Mouse (Mus musculus) CH12.LX (cell line): Measurements from ENCODE around the gene Gpr89. TPM values are rescaled to one million over a fixed set of nuclear protein-coding genes. Genes with fewer than 3 reads are reported as not detected.

Experiments used
- DNase-seq: peaks from one replicate; pipeline ENCODE4 v3.0.0-alpha.2; 2013; ENCODE audit errors: extremely low read depth
- H3K27ac ChIP-seq: 2 replicates; pipeline ENCODE4 v1.5.1; 2012; ENCODE audit warnings: low read depth, mild to moderate bottlenecking, control low read depth, moderate library complexity; ENCODE audit not compliant: insufficient read depth
- H3K27me3 ChIP-seq: replicated peaks from 2 replicates; pipeline ENCODE3; 2012; ENCODE audit warnings: inconsistent platforms
- H3K36me3 ChIP-seq, 2 experiments: replicated peaks in 1 of 2; 2 replicates each; pipeline versions ENCODE3 to v1.6.1; 2012; ENCODE audit warnings: inconsistent platforms in 1 of 2, low read length in 1 of 2, mild to moderate bottlenecking in 1 of 2, mixed read lengths in 1 of 2, moderate library complexity in 1 of 2; ENCODE audit not compliant: control insufficient read depth in 1 of 2, insufficient read depth in 1 of 2
- H3K4me1 ChIP-seq, 2 experiments: 2 replicates each; pipeline ENCODE4 v1.6.1; 2012; ENCODE audit warnings: inconsistent platforms in 1 of 2, moderate library complexity in 1 of 2; ENCODE audit not compliant: insufficient read depth in 2 of 2, control insufficient read depth in 1 of 2
- H3K4me2 ChIP-seq: 2 replicates; pipeline ENCODE4 v1.6.1; 2012; ENCODE audit warnings: low read depth, mild to moderate bottlenecking, control low read depth; ENCODE audit not compliant: poor library complexity, insufficient read depth, severe bottlenecking
- H3K4me3 ChIP-seq, 3 experiments: fragments of 150-350 bp in 1 of 3; sonication (generic) in 1 of 3; replicated peaks in 1 of 3; 2 replicates each; pipeline versions ENCODE3 to v1.5.1; 2011 to 2012; ENCODE audit warnings: low read depth in 2 of 3, low read length in 2 of 3, mild to moderate bottlenecking in 2 of 3, moderate library complexity in 2 of 3, control low read depth in 1 of 3, improper control_type of control experiment in 1 of 3, inconsistent platforms in 1 of 3, mixed read lengths in 1 of 3; ENCODE audit not compliant: poor library complexity in 1 of 3
- H3K79me2 ChIP-seq: replicated peaks from 2 replicates; pipeline ENCODE4 v1.6.1; 2012; ENCODE audit warnings: mild to moderate bottlenecking, moderate library complexity; ENCODE audit not compliant: control insufficient read depth, poor library complexity, insufficient read depth, severe bottlenecking; ENCODE audit errors: extremely low read depth
- H3K9ac ChIP-seq: 2 replicates; pipeline ENCODE4 v1.6.1; 2012; ENCODE audit warnings: low read depth, mild to moderate bottlenecking, control low read depth, moderate library complexity; ENCODE audit not compliant: insufficient read depth
- H3K9me3 ChIP-seq: replicated peaks from 2 replicates; pipeline ENCODE3; 2012; ENCODE audit warnings: low read length, inconsistent platforms, mixed read lengths
- CHD1 ChIP-seq: IDR thresholded peaks from 2 replicates; pipeline ENCODE4 v1.6.1; 2012; ENCODE audit warnings: low read depth, low read length, improper control_type of control experiment, inconsistent platforms
- CHD2 ChIP-seq: IDR thresholded peaks from 2 replicates; pipeline ENCODE4 v1.6.1; 2011; ENCODE audit warnings: low read length, improper control_type of control experiment
- CTCF ChIP-seq, 2 experiments: IDR thresholded peaks in 1 of 2; conservative IDR thresholded peaks in 1 of 2; 2 replicates each; pipeline ENCODE4 v1.5.1; 2011 to 2012; ENCODE audit warnings: low read depth in 2 of 2, low read length in 2 of 2, improper control_type of control experiment in 1 of 2, inconsistent platforms in 1 of 2, mild to moderate bottlenecking in 1 of 2, moderate library complexity in 1 of 2
- ELF1 ChIP-seq: IDR thresholded peaks from 2 replicates; pipeline ENCODE4 v1.6.1; 2014; ENCODE audit warnings: low read depth, mild to moderate bottlenecking, inconsistent platforms, low read length, improper control_type of control experiment
- GABPA ChIP-seq: IDR thresholded peaks from 2 replicates; pipeline ENCODE4 v1.6.1; 2012; ENCODE audit warnings: low read depth, low read length, improper control_type of control experiment, inconsistent platforms; ENCODE audit not compliant: insufficient replicate concordance
- HCFC1 ChIP-seq: IDR thresholded peaks from 2 replicates; pipeline ENCODE4 v1.6.1; 2012; ENCODE audit warnings: low read depth, mild to moderate bottlenecking, inconsistent platforms, low read length, improper control_type of control experiment
- KAT2A ChIP-seq: IDR thresholded peaks from 2 replicates; pipeline ENCODE4 v1.6.1; 2012; ENCODE audit warnings: low read length, improper control_type of control experiment, inconsistent platforms; ENCODE audit not compliant: insufficient replicate concordance
- MAFK ChIP-seq: IDR thresholded peaks from 2 replicates; pipeline ENCODE4 v1.6.1; 2011; ENCODE audit warnings: low read length, improper control_type of control experiment; ENCODE audit not compliant: insufficient replicate concordance
- MAX ChIP-seq: IDR thresholded peaks from 2 replicates; pipeline ENCODE4 v1.6.1; 2011; ENCODE audit warnings: low read length, improper control_type of control experiment
- MAZ ChIP-seq: IDR thresholded peaks from 2 replicates; pipeline ENCODE4 v1.6.1; 2012; ENCODE audit warnings: low read depth, mild to moderate bottlenecking, inconsistent platforms, low read length, improper control_type of control experiment, moderate library complexity
- NRF1 ChIP-seq: IDR thresholded peaks from 2 replicates; pipeline ENCODE4 v1.6.1; 2014; ENCODE audit warnings: low read depth, mild to moderate bottlenecking, inconsistent platforms, low read length, improper control_type of control experiment, moderate library complexity
- PAX5 ChIP-seq: IDR thresholded peaks from 2 replicates; pipeline ENCODE4 v1.6.1; 2012; ENCODE audit warnings: low read length, inconsistent platforms, mixed read lengths
- POLR2A ChIP-seq: IDR thresholded peaks from 2 replicates; pipeline ENCODE4 v1.6.1; 2011; ENCODE audit warnings: low read depth, mild to moderate bottlenecking, improper control_type of control experiment, low read length
- RCOR1 ChIP-seq: conservative IDR thresholded peaks from 2 replicates; pipeline ENCODE4 v1.6.1; 2012; ENCODE audit warnings: low read depth, mild to moderate bottlenecking, inconsistent platforms, low read length, improper control_type of control experiment
- TBP ChIP-seq: conservative IDR thresholded peaks from 2 replicates; pipeline ENCODE4 v1.6.1; 2011; ENCODE audit warnings: low read depth, low read length, improper control_type of control experiment
- UBTF ChIP-seq: IDR thresholded peaks from 2 replicates; pipeline ENCODE4 v1.6.1; 2012; ENCODE audit warnings: low read depth, mild to moderate bottlenecking, inconsistent platforms, low read length, improper control_type of control experiment, moderate library complexity
- USF2 ChIP-seq: conservative IDR thresholded peaks from 2 replicates; pipeline ENCODE4 v1.6.1; 2011; ENCODE audit warnings: low read depth, low read length, improper control_type of control experiment
- ZC3H11A ChIP-seq: IDR thresholded peaks from 2 replicates; pipeline ENCODE4 v1.6.1; 2012; ENCODE audit warnings: low read depth, mild to moderate bottlenecking, inconsistent platforms, low read length, improper control_type of control experiment
- ZMIZ1 ChIP-seq: IDR thresholded peaks from 2 replicates; pipeline ENCODE4 v1.6.1; 2012; ENCODE audit warnings: low read depth, mild to moderate bottlenecking, inconsistent platforms, low read length, improper control_type of control experiment
- ZNF384 ChIP-seq: IDR thresholded peaks from 2 replicates; pipeline ENCODE4 v1.6.1; 2012; ENCODE audit warnings: low read depth, low read length, improper control_type of control experiment, inconsistent platforms
- dilution Hi-C: fragments of 300-500 bp; cut with MboI; formaldehyde crosslinking; loops from 2 replicates; pipeline ENCODE4 v1.14.3; 2020; ENCODE audit warnings: low sequenced_read_pairs; ENCODE audit not compliant: extremely low pct_unique_long_range_greater_than_20kb, extremely low pct_ligation_motif_present
- in situ Hi-C: fragments of 300-500 bp; cut with MboI; formaldehyde crosslinking; loops from 3 replicates; pipeline ENCODE4 v1.14.3; 2019; ENCODE audit warnings: low sequenced_read_pairs, low pct_ligation_motif_present, low pct_unique_long_range_greater_than_20kb, mixed read lengths
- polyA plus RNA-seq: library from polyadenylated mRNA; unstranded; fragments of >175 nt; gene quantifications from 2 replicates; pipeline ENCODE4 v1.2.1, GENCODE M21; 2012; ENCODE audit warnings: low read depth; ENCODE audit not compliant: insufficient read length
- total RNA-seq, 2 experiments: library from RNA; depleted of rRNA; stranded (reverse); fragments of 300-350 nt in 1 of 2; fragments of >200 nt in 1 of 2; gene quantifications; 2 replicates each; pipeline ENCODE4 v1.2.3; 2012 to 2014

The Gpr89 gene
- total and polyA plus RNA-seq, 3 experiments, result 27.9 to 31.3 (median 30.8) TPM

DNA sequence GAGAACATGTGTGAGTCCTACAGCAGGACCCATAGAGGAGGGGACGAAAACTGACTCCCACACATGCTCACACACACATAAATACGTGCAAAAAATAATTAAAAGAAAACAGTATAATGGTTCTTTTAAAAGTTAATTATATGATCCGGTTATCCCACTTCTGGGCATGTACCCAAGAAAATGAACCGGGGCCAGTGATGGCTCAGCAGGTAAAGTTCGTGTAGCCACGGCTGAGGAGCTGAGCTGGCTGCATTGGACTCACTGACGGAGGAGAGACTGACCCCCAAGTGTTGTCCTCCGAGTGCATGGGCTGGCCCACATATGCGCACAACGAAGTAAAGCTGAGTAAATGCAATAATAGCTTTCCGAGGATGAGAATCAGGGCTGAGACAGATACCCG, 80.5 kb downstream of the Gpr89 start:
- H3K4me1 ChIP-seq, result no peaks in the 10 kb centered on the region
- no peaks in the 10 kb centered on the region for H3K79me2 ChIP-seq
- no peaks in the 10 kb centered on the region for H3K36me3 ChIP-seq
- no peak overlapping the region for H3K27ac ChIP-seq
- H3K9me3 ChIP-seq, result no peaks in the 10 kb centered on the region
- in situ Hi-C loops, result loop anchor here (25.0 kb wide), 1 partner anchor 263 kb away; no protein-coding TSS in a partner anchor
- no peak overlapping the region for H3K4me2 ChIP-seq
- DNase-seq, result no peak
- TF ChIP-seq ZMIZ1 (no peak), MAZ (no peak), CHD1 (no peak), MAFK (no peak), CHD2 (no peak), GABPA (no peak), ELF1 (no peak), POLR2A (no peak), USF2 (no peak), ZC3H11A (no peak), RCOR1 (no peak), ZNF384 (no peak), NRF1 (no peak), MAX (no peak), PAX5 (no peak), TBP (no peak), UBTF (no peak), KAT2A (no peak), CTCF (conservative IDR thresholded peaks at IDR 0.05 in 1 of 2, IDR thresholded peaks at IDR 0.05 in 1 of 2; ENCODE audit: low read depth in 2 of 2, low read length in 2 of 2) (no peak)
- no peak overlapping the region for H3K4me3 ChIP-seq
- H3K9ac ChIP-seq, result no peak overlapping the region
- dilution Hi-C loops, result no loop called here
- H3K27me3 ChIP-seq, result no peaks in the 10 kb centered on the region

DNA sequence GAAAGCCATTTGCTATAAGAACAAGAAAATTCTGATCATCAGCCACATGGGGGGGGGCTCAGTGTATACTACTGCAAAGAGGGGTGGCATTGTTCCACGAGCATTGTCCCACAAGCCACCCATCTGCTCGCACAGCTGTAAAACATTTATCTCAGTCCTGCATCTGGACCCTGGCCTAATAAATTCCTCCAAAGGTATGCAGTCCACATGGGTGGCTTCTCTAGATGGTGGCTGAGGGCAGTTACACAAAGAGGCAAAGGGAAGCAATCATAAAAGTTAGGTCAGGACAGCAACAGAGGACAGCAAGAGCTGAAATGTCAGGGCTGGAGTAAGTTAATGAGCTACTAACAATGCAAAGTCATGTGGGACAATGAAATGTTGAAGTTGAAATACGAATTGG, 81.4 kb downstream of the Gpr89 start:
- DNase-seq, result no peak
- Histone ChIP-seq H3K27me3 (no peaks in the 10 kb centered on the region), H3K36me3 (no peaks in the 10 kb centered on the region), H3K4me1 (no peaks in the 10 kb centered on the region), H3K4me3 (no peak overlapping the region), H3K27ac (no peak overlapping the region)
- in situ Hi-C loops, result loop anchor here (25.0 kb wide), 1 partner anchor 264 kb away; no protein-coding TSS in a partner anchor
- TF ChIP-seq MAX (no peak), CHD2 (no peak), TBP (no peak), HCFC1 (no peak), KAT2A (no peak), CHD1 (no peak), USF2 (no peak), MAZ (no peak)
- TF ChIP-seq, all 38 proteins: peak for 0
- Histone ChIP-seq H3K9ac (no peak overlapping the region), H3K4me2 (no peak overlapping the region), H3K79me2 (no peaks in the 10 kb centered on the region), H3K9me3 (no peaks in the 10 kb centered on the region)
- dilution Hi-C loops, result no loop called here
